In the genomic region with DNA sequence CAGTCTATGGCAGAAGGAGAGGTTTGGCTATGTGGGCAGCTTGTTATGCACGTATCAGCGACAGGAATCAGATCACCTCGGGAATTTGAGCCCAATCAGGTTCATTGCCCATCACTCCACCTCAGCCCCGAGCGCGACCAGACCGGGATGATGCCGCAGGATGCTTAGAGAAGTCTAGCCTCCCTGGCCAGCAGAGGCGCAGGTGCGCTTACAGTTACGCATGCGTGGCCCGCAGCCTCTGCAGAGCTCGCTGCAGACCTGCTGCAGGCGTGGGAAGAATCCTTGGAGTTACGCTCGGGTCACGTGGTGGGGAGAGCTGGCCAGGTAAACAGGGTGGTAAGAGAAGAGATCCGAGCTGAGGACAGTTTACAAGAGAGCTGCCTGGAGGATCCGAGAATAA, we compare ENCODE assay signal across 8 mouse cellular contexts. TPM values are rescaled to one million over a fixed set of nuclear protein-coding genes. Genes with fewer than 3 reads are reported as not detected.
DNase-seq lines count a peak whose midpoint lies in the region; ATAC-seq and TF ChIP-seq lines count a peak whose summit lies in the region.

No protein-coding gene starts in this region.

- TF ChIP-seq CTCF in heart, adult 2 months (IDR thresholded peaks at IDR 0.05): peak; percentile 41

- WGBS in heart, adult 2 months: 10% methylated on average over 20 of the region's 20 CpGs
- 2% methylated on average over 20 of the region's 20 CpGs for WGBS in forebrain, embryonic 14.5 days

- no peaks in the 10 kb centered on the region for H3K36me3 ChIP-seq in heart, adult 2 months (ENCODE audit: control insufficient read depth, insufficient read depth, low read length)
- no peaks in the 10 kb centered on the region for H3K36me3 ChIP-seq in forebrain, embryonic 14.5 days (ENCODE audit: control insufficient read depth, insufficient read depth, low read length)

- ATAC-seq in forebrain, embryonic 14.5 days: no peak
- ATAC-seq in neutrophil, adult 5-6 weeks (ENCODE audit: extremely low read depth, insufficient number of reproducible peaks, low FRiP score, poor library complexity, severe bottlenecking): 0 out of 2 replicates have a peak, but pooled peaks have one; percentile 20

- no peaks in the 10 kb centered on the region for H3K9me3 ChIP-seq in forebrain, embryonic 14.5 days (replicated peaks; ENCODE audit: control insufficient read depth, low read length)

- intact Hi-C loops in heart, adult 2 months (cut with DNase I): no loop called here

- H3K9ac ChIP-seq in heart, adult 2 months (ENCODE audit: low read depth, low read length): no peak overlapping the region
- no peak overlapping the region for H3K9ac ChIP-seq in forebrain, embryonic 14.5 days (ENCODE audit: low read length)

- H3K4me1 ChIP-seq in heart, adult 2 months (ENCODE audit: control insufficient read depth, insufficient read depth, low read length): no peaks in the 10 kb centered on the region; the same call in 1 of the 2 replicates
- H3K4me1 ChIP-seq in forebrain, embryonic 14.5 days (ENCODE audit: control insufficient read depth, insufficient read depth, low read length): no peaks in the 10 kb centered on the region; the same call in 1 of the 2 replicates

- peak overlapping the region; percentile 31 for H3K4me2 ChIP-seq in forebrain, embryonic 14.5 days (ENCODE audit: low read length)

- no peak overlapping the region for H3K4me3 ChIP-seq in heart, adult 2 months
- H3K4me3 ChIP-seq in forebrain, embryonic 14.5 days (ENCODE audit: low read depth, low read length): no peak overlapping the region

- DNase-seq in heart, adult 2 months: no peak
- DNase-seq in heart, adult 18-20 months: no peak
- DNase-seq in cerebellum, adult 11 months: peak; percentile 88
- DNase-seq in forebrain, embryonic 14.5 days (ENCODE audit: low spot score): peak; percentile 65
- DNase-seq in kidney, adult 9 months: peak; percentile 47
- DNase-seq in lung, adult 18-20 months: peak; percentile 64 to 77
- DNase-seq in thymus, postnatal 4 days: peak; percentile 82

- H3K79me2 ChIP-seq in heart, adult 2 months (replicated peaks; ENCODE audit: control insufficient read depth, insufficient read depth, low read length): no peaks in the 10 kb centered on the region

- TF ChIP-seq EP300 in heart, adult 2 months (IDR thresholded peaks at IDR 0.05; ENCODE audit: insufficient read depth, low read depth, low read length): no peak

- H3K27me3 ChIP-seq in heart, adult 2 months (ENCODE audit: control insufficient read depth, insufficient read depth, low read length): no peaks in the 10 kb centered on the region
- 0 out of 2 replicates have a peak, but pooled peaks cover 2% of the 10 kb centered on the region for H3K27me3 ChIP-seq in forebrain, embryonic 14.5 days (replicated peaks; ENCODE audit: control insufficient read depth, insufficient read depth, low read length)

- TF ChIP-seq POLR2A in heart, adult 2 months (IDR thresholded peaks at IDR 0.05; ENCODE audit: insufficient read depth, low read depth, low read length): no peak

- H3K27ac ChIP-seq in heart, adult 2 months: no peak overlapping the region
- H3K27ac ChIP-seq in forebrain, embryonic 14.5 days (ENCODE audit: low read depth, low read length): no peak overlapping the region

RNA-seq across cellular contexts. Expression of a gene that starts 5.1 kb away (rescaled TPM):
- 10 to 100 TPM in 1 of 2 experiments, 1 to 10 TPM in 1; 9.8 to 11.4 TPM for total RNA-seq in heart, adult 2 months (2021)
- 14.4 and 15.6 TPM in 2 replicates for polyA plus RNA-seq in heart, adult 2 months (2012; rRNA removed)
- 10 to 100 TPM; 12.2 to 13.0 TPM for total RNA-seq in heart, adult 18-20 months (2021)
- 127 and 174 TPM in 2 replicates for polyA plus RNA-seq in forebrain, embryonic 14.5 days (2014; fragmentation: Nextera tagmentation; extraction: Ambion mirVana)
- 2.3 and 3.3 TPM in 2 replicates for total RNA-seq in neutrophil, adult 5-6 weeks (2017)

RNA-seq across cellular contexts. Expression of a gene that starts 23.8 kb away (rescaled TPM):
- 10 to 100 TPM; 19.5 to 20.0 TPM for total RNA-seq in heart, adult 2 months (2021)
- polyA plus RNA-seq in heart, adult 2 months (2012; rRNA removed): 21.0 and 21.5 TPM in 2 replicates
- total RNA-seq in heart, adult 18-20 months (2021): 10 to 100 TPM; 20.4 to 25.0 TPM
- 13.8 and 17.7 TPM in 2 replicates for polyA plus RNA-seq in forebrain, embryonic 14.5 days (2014; fragmentation: Nextera tagmentation; extraction: Ambion mirVana)
- 6.1 and 9.7 TPM in 2 replicates for total RNA-seq in neutrophil, adult 5-6 weeks (2017)

Comparison
In these comparisons a context has a peak if more than half of its experiments do, and no peak if none do; other contexts are left out.
1. DNase-seq: peak in cerebellum, adult 11 months (single experiment), forebrain, embryonic 14.5 days (single experiment), kidney, adult 9 months (single experiment), lung, adult 18-20 months (2 of 2) and thymus, postnatal 4 days (single experiment); none in heart, adult 2 months (0 of 2) and heart, adult 18-20 months (0 of 2).